12 mouse cellular contexts compared by ENCODE assay signal in genomic region chr5:65322165-65322564, GRCm38 (mm10). TPM values are rescaled to one million over a fixed set of nuclear protein-coding genes. Genes with fewer than 3 reads are reported as not detected.
A peak's percentile ranks its signal among the peaks of the same experiment; 100 is the strongest.
DNase-seq lines count a peak whose midpoint lies in the region; ATAC-seq lines count a peak whose summit lies in the region.
"Had no signal": no experiment of that assay in that cellular context is flagged by ENCODE, and none has a peak within 500 bp of the region (broad histone marks: within the 10 kb centered on the region; RNA-seq: fewer than 3 reads in every experiment).

No protein-coding gene starts in this region.

- no peaks in the 10 kb centered on the region for H3K4me1 ChIP-seq in embryonic facial prominence, embryonic 14.5 days (ENCODE audit: control insufficient read depth, insufficient read depth, low read length)
- H3K4me1 ChIP-seq: forebrain, embryonic 13.5 days; hindbrain, embryonic 13.5 days had no signal

- H3K9ac ChIP-seq in embryonic facial prominence, embryonic 14.5 days (ENCODE audit: low read depth, low read length) = no peak overlapping the region
- H3K9ac ChIP-seq: forebrain, embryonic 13.5 days; hindbrain, embryonic 13.5 days; lung, embryonic 15.5 days had no signal

- no peaks in the 10 kb centered on the region for H3K27me3 ChIP-seq in embryonic facial prominence, embryonic 14.5 days (replicated peaks; ENCODE audit: control insufficient read depth, insufficient read depth, low read length)
- H3K27me3 ChIP-seq: forebrain, embryonic 13.5 days; hindbrain, embryonic 13.5 days; lung, embryonic 15.5 days had no signal

- ATAC-seq in embryonic facial prominence, embryonic 14.5 days (ENCODE audit: low read depth) = peak; percentile 85
- ATAC-seq: forebrain, embryonic 13.5 days had no signal

- DNase-seq in 416B (ENCODE audit: low read depth) (peak; percentile 40), A20 (ENCODE audit: low read depth, low spot score) (peak; percentile 89)
- peak; percentile 59 for DNase-seq in embryonic facial prominence, embryonic 14.5 days (ENCODE audit: low spot score)
- DNase-seq in naive thymus-derived CD4-positive, alpha-beta T cell, adult 2 months (ENCODE audit: low read depth) = peak; percentile 61
- DNase-seq in layer of hippocampus, adult 18-20 months (ENCODE audit: low spot score in 2 of 2) = no peak
- no peak for DNase-seq in right cerebral cortex, postnatal 10 days (ENCODE audit: low spot score in 2 of 2)
- DNase-seq in adrenal gland, postnatal 25 days = no peak
- DNase-seq: heart, adult 2 months; kidney, postnatal 10 days had no signal

- H3K9me3 ChIP-seq in embryonic facial prominence, embryonic 14.5 days (ENCODE audit: control insufficient read depth, low read length) = no peaks in the 10 kb centered on the region
- H3K9me3 ChIP-seq: forebrain, embryonic 13.5 days; hindbrain, embryonic 13.5 days; lung, embryonic 15.5 days had no signal

- H3K4me3 ChIP-seq in embryonic facial prominence, embryonic 14.5 days (ENCODE audit: low read depth, low read length) = no peak overlapping the region
- H3K4me3 ChIP-seq: forebrain, embryonic 13.5 days; heart, adult 2 months; hindbrain, embryonic 13.5 days; lung, embryonic 15.5 days had no signal

- no peak overlapping the region for H3K27ac ChIP-seq in embryonic facial prominence, embryonic 14.5 days (replicated peaks; ENCODE audit: low read depth, low read length)
- H3K27ac ChIP-seq: forebrain, embryonic 13.5 days; heart, adult 2 months; hindbrain, embryonic 13.5 days; lung, embryonic 15.5 days had no signal

- 58% methylated on average over 10 of the region's 10 CpGs for WGBS in embryonic facial prominence, embryonic 14.5 days

- peaks cover 19% of the 10 kb centered on the region for H3K36me3 ChIP-seq in embryonic facial prominence, embryonic 14.5 days (ENCODE audit: control insufficient read depth, insufficient read depth, low read length)

- H3K4me2 ChIP-seq in embryonic facial prominence, embryonic 14.5 days (ENCODE audit: low read depth, low read length) = no peak overlapping the region
- H3K4me2 ChIP-seq: forebrain, embryonic 13.5 days; hindbrain, embryonic 13.5 days; lung, embryonic 15.5 days had no signal

RNA-seq across cellular contexts. Expression of gene Rfc1, which starts 13.3 kb away (rescaled TPM):
- polyA plus RNA-seq in embryonic facial prominence, embryonic 14.5 days (2014; fragmentation: Nextera tagmentation; extraction: Ambion mirVana) = 84.2 and 84.8 TPM in 2 replicates
- total RNA-seq in layer of hippocampus, adult 18-20 months (2021) = 10 to 100 TPM; 28.0 to 30.8 TPM
- 41.2 and 59.4 TPM in 2 replicates for total RNA-seq in adrenal gland, postnatal 25 days (2021)

RNA-seq across cellular contexts. Expression of gene Klb, which starts 25.9 kb away (rescaled TPM):
- 0.30 and 0.65 TPM in 2 replicates for polyA plus RNA-seq in embryonic facial prominence, embryonic 14.5 days (2014; fragmentation: Nextera tagmentation; extraction: Ambion mirVana)
- under 1 TPM; 0.62 to 0.81 TPM for total RNA-seq in layer of hippocampus, adult 18-20 months (2021)
- total RNA-seq in adrenal gland, postnatal 25 days (2021) = 5.0 and 6.5 TPM in 2 replicates
- polyA plus RNA-seq: lung, embryonic 15.5 days had no signal

Comparison
In these comparisons a context has a peak if more than half of its experiments do, and no peak if none do; other contexts are left out.
1. DNase-seq: peak in 416B (single experiment), A20 (single experiment), embryonic facial prominence, embryonic 14.5 days (single experiment) and naive thymus-derived CD4-positive, alpha-beta T cell, adult 2 months (single experiment); none in layer of hippocampus, adult 18-20 months (0 of 2), right cerebral cortex, postnatal 10 days (0 of 2) and adrenal gland, postnatal 25 days (single experiment).